Mouse (Mus musculus) ES-E14 (cell line): ENCODE data around the gene Ccdc8.

ENCODE experiments used
- CHD2 ChIP-seq: IDR thresholded peaks from 2 replicates; pipeline ENCODE4 v1.6.1; 2014; ENCODE audit warnings: mild to moderate bottlenecking, low read depth, low read length, inconsistent platforms
- HCFC1 ChIP-seq: IDR thresholded peaks from 2 replicates; pipeline ENCODE4 v1.6.1; 2012; ENCODE audit warnings: low read length, inconsistent platforms, borderline replicate concordance; ENCODE audit not compliant: insufficient read depth
- MAFK ChIP-seq: IDR thresholded peaks from 2 replicates; pipeline ENCODE4 v1.6.1; 2014; ENCODE audit warnings: mild to moderate bottlenecking, low read depth, low read length, inconsistent platforms; ENCODE audit not compliant: insufficient read depth
- ZC3H11A ChIP-seq: IDR thresholded peaks from 2 replicates; pipeline ENCODE4 v1.6.1; 2012; ENCODE audit warnings: low read depth, mild to moderate bottlenecking, inconsistent platforms, low read length, borderline replicate concordance
- ZNF384 ChIP-seq: IDR thresholded peaks from 2 replicates; pipeline ENCODE4 v1.6.1; 2012; ENCODE audit warnings: low read depth, low read length, inconsistent platforms

- no peak for TF ChIP-seq ZNF384
- TF ChIP-seq CHD2, result no peak
- TF ChIP-seq ZC3H11A, result no peak
- TF ChIP-seq HCFC1, result no peak
- no peak for TF ChIP-seq MAFK
Measured at GRCm38 (mm10) chr7:16990006-16990744, 2.3 kb upstream of the Ccdc8 start.
